Mouse (Mus musculus): ENCODE results near the gene Casp2.

- no peak for TF ChIP-seq USF1 (IDR thresholded peaks at IDR 0.05; ENCODE audit: low read depth)
- TF ChIP-seq POLR2A (IDR thresholded peaks at IDR 0.05; ENCODE audit: insufficient read length, low read depth), result no peak
- no peak for TF ChIP-seq POLR2AphosphoS2 (IDR thresholded peaks at IDR 0.05; ENCODE audit: insufficient read length, low read depth)
- no peak for TF ChIP-seq TCF12 (IDR thresholded peaks at IDR 0.05; ENCODE audit: insufficient read depth, poor library complexity, severe bottlenecking)
- TF ChIP-seq MYOD1 (IDR thresholded peaks at IDR 0.05; ENCODE audit: control insufficient read depth in 1 of 3, insufficient read length in 2 of 3, low read depth in 2 of 3), result no peak
Observed at GRCm38 (mm10) chr6:42247981-42248380, 16.8 kb upstream of the Casp2 start.
